Mouse (Mus musculus) heart, adult 2 months (tissue): Measurements from ENCODE around the gene Vcam1.

Experiments used
- EP300 ChIP-seq: fragments of 200-500 bp; IDR thresholded peaks from 2 replicates; pipeline ENCODE4 v1.6.1; 2011; ENCODE audit warnings: low read depth, low read length, control low read depth; ENCODE audit not compliant: insufficient read depth
- POLR2A ChIP-seq: fragments of 200-500 bp; IDR thresholded peaks from 2 replicates; pipeline ENCODE4 v1.6.1; 2011; ENCODE audit warnings: mild to moderate bottlenecking, low read depth, low read length, control low read depth; ENCODE audit not compliant: insufficient read depth

GRCm38 (mm10) chr3:116105713-116106112, 23.8 kb downstream of the Vcam1 start:
- TF ChIP-seq EP300, result no peak
- no peak for TF ChIP-seq POLR2A
